Mouse (Mus musculus): Measurements from ENCODE around the gene Pde4c.

DNA sequence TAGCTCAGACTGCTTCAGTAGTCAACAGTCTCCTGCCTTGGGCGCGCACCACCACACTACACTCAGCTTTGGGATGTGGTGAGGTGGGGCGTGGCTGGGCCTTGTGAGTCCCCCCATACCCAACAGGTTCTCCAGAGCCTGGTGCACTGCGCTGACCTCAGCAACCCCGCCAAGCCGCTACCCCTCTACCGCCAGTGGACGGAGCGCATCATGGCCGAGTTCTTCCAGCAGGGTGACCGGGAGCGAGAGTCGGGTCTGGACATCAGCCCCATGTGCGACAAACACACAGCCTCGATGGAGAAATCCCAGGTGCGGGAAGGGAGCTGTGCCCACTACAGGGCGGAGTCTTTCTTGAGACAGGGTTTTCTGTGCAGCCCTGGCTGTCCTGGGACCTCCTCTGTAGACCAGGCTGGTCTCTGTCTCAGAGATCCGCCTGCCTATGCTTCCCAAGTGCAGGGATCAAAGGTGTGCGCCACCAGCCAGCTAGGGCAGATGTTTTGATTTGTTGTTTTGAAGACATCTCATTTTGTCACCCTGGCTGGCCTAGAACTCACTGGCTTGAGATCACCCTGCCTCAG is 25.7 kb downstream of the Pde4c start:
- TF ChIP-seq CTCF (IDR thresholded peaks at IDR 0.05; ENCODE audit: low read depth): no peak
- no peak for TF ChIP-seq EP300 (IDR thresholded peaks at IDR 0.05; ENCODE audit: low read depth)

Data from liver, embryonic 14.5 days (tissue).